Mouse (Mus musculus) layer of hippocampus, postnatal 14 days (tissue): ENCODE data around the gene Atf6b. TPM values are rescaled to one million over a fixed set of nuclear protein-coding genes. Genes with fewer than 3 reads are reported as not detected.
A peak's percentile ranks its signal among the peaks of the same experiment; 100 is the strongest.

Experiments
- DNase-seq, 2 experiments: peaks; one replicate each; pipeline ENCODE4 v3.0.0; 2021 to 2022; ENCODE audit warnings: low spot score in 2 of 2, mixed read lengths in 1 of 2
- long read RNA-seq, 2 experiments: library from polyadenylated mRNA; stranded (forward); transcript quantifications; one replicate each; pipeline ENCODE4 v2.0.0; 2021
- total RNA-seq, 2 experiments: library from RNA; stranded (reverse); gene quantifications; 2 replicates each; pipeline ENCODE4 v1.2.3; 2021

Atf6b gene
- 10 to 100 TPM; 80.0 to 81.9 TPM for total RNA-seq
- long read RNA-seq, experiment 1, transcript Atf6b-201 (18 exons, 2,566 nt) = major isoform, 107 of 160 reads
- long read RNA-seq, experiment 1, partial matches to known transcripts = 23 of 160 reads
- long read RNA-seq, experiment 1, other reads (novel, unspliced or antisense) = 30 of 160 reads
- long read RNA-seq, experiment 2, transcript Atf6b-201 (18 exons, 2,566 nt) = major isoform, 124 of 179 reads
- long read RNA-seq, experiment 2, partial matches to known transcripts = 26 of 179 reads
- long read RNA-seq, experiment 2, other reads (novel, unspliced or antisense) = 29 of 179 reads

DNA sequence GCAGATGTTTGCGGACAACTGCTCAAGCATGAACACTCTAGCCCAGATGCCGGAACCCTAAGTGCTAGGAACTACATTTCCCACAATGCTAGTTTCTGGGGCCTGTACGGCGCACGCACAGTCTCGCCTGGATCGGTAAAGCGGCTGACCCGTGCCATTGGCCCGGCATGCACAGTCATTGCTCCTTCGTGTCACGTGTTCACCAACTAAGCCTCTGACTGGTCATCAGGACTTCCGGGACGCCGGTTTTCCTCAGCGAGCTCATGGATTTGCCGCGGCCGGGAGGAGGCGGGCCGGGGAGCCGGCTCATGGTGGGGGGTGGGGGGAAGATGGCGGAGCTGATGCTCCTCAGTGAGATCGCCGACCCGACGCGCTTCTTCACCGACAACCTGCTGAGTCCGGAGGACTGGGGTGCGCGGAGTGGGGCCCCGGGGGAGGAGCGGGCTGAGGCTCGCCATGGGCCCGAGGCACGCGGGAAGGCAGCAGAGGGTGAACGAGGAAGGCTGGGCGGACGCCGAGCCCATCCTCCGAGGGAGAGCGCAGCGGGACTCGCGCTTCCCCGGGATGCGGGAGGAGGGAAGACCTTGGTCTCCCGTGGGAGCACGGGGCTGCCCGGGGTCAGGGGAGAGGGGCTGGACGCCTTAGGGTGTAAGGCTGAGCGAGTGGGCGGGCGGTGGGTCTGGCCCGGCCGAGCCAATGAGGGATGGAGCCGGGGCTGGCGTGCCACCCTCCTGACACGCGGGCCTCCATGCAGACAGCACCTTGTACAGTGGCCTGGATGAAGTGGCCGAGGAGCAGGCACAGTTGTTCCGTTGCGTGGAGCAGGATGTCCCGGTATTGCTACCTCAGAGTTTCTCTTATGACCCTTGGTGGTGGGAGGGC is at the start of gene Atf6b:
Gene Atf6b, plus strand, starts transcription at position 241 of the 882 bp plus-strand sequence.
- peak; percentile 92 to 98 for DNase-seq

DNA sequence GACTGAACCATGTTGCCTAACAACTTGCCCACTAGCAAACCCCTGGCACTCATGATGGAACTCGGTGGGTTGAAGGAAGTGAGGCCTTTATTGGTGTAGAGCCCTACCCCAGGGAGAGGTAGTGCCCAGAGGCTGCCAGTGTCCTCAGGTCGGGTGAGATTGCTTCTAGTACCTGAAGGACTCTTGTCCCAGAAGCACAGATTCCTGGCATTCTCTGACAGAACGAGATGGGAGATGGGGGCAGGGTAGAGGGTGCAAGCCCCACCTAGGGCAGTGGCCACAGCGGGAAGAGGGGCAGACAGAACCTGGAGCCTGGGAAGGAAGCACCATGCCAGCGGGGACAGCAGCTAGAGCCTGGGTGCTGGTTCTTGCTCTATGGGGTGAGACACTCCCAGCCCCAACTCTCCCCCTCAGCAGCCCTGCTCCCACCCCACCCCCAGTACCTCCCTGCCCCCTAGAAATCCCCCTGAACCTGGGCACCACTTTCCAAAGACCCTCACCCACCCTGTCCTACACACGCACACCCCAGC is 49.3 kb upstream of the Atf6b start, which contains the start of gene Ager:
Gene Ager, plus strand, starts transcription at position 297 of the 530 bp plus-strand sequence.
- DNase-seq = no peak

DNA sequence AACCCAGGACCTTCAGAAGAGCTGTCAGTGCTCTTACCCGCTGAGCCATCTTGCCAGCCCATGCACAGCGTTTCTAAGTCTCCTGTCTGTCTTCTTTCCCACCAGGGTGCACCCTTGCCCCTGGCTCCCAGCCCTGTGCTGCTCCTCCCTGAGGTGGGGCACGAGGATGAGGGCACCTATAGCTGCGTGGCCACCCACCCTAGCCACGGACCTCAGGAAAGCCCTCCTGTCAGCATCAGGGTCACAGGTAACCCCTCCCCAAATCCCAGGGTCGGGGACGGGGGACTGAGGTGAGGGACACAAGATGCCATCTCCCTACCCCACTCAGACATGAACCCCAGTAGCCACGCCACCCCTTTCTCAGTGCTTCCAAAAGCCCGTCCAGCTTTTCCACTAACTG is 47.1 kb upstream of the Atf6b start:
- DNase-seq = no peak

DNA sequence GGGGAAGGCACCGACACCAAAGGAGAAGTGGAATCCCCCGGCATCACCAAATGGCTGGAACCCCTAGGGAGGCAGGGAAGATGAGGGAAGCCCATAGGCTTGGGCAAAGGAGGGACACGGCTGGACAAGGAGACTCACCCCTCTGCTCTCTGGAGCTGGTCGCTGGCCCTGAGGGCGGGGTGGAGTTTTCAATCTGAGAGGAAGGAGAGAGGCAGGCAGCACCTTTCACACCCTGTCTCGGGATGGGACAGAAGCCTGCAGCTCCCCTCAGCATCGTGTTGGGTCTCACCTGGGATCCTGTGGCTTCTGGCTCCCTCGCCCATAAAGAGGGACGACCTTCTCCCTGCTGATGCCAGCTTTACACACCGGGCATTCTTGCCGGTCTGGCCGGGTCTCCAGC is 45.1 kb upstream of the Atf6b start:
- no peak for DNase-seq

DNA sequence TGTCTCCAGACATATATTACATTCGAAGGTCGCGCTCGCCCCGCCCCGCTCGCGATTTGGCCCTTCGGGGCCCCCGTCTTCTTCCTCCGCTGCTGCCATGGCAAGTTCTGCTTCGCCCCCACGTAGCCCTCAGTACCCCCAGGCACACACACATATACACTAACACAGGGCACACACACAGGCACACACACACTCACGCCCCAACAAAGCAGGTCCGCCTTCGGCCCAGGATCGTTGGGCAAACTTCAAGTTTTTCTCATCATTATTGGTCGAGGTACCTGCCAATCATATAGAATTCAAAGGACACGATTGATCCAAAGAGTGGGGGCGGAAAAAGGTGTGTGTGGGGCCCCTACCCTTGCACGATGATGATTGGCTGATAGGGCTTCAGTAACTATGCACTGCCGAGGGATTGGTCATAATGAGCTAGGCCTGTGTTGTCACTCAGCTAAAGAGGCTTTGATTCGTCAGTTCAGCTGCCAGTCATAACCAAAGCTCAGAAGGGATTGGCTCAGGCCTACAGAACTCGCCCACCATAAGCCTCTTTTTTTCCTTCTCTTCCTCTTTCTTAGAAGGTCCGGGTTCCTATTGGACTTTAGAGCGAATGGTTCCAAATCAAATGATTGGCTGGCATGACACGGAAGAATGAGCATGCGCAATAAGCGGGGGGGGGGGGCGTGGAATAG is 43.4 kb upstream of the Atf6b start, which contains the start of gene Rnf5:
Gene Rnf5, minus strand, starts transcription at position 316 of the 686 bp plus-strand sequence.
- DNase-seq = peak; percentile 97 to 100

DNA sequence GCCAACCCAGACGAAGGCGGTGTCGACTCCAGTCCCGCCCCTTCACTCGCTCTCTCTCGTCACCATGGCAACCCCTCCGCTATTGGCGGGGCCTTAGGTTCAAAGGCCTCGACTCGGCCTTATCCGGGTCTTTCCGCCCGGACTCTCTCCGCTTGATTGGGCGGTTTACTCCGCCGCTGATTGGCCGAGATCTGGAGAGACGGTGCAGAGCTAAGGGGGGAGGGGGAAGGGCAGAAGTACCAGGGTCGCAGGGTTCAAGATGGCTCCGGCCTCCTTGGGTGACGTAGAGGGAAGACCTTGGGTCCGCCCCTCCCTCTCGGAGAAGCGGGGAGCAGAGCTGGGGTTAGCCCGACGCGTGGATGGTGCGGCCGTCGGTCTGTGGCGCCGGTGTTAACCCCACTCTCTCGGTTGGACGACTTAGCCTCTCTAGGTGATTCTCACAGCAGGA is 42.9 kb upstream of the Atf6b start, which contains the start of gene Agpat1:
Gene Agpat1, plus strand, starts transcription at position 202 of the 448 bp plus-strand sequence.
- peak; percentile 96 to 99 for DNase-seq

DNA sequence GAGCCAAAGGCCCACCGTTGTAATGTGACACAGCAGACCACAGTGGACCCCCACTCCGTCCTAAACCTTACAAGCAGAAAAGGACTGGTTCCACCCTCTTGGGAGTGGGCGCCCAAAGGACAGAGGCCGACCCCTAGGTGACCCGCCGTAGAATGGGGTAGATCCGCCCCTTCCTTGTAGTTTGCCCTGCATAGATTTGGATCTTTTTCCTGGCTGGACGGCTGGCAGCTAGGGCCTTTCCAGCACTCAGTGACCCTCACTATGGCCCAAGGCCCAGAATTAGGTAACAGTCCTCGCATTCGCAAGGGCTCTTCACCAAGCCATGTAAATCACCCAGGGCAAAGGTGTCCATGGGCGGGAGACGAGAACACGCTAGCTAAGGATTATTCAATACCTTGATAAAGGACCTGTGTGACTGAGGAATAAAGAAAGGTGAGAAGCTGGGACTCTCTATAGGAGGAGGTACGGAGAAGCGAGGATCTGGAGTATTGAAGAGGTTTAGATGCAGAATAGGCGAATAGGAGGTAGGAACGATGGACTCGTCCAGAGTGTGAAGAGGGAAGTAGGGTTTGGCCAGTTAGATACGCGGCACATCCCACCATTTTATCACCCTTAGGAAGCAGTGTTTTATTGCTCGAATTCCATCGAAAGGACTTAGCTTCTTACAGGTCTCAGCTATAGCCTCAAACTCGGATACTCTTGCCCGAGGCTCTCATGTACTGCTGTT is 42.3 kb upstream of the Atf6b start:
- DNase-seq = no peak

DNA sequence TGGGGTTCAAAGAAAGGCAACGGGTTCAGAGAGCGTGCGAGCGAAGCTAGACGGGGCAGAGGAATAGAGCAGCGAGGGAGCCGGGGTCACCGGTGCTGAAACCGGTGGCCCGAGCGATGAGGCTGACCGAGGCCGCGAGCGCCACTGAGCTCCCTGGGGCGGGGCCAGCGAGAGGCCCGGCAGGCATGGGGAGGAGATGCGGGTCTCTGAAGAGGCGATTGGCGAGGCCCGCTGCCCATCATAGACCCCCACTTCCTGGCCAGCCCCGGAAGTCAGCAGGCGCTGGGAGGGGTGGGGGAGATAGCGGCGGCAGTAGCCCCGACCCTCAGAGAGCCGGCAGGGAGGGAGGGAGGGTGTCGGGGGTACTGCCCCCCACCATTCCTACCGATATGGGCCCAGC is 41.3 kb upstream of the Atf6b start:
- peak; percentile 97 to 98 for DNase-seq

DNA sequence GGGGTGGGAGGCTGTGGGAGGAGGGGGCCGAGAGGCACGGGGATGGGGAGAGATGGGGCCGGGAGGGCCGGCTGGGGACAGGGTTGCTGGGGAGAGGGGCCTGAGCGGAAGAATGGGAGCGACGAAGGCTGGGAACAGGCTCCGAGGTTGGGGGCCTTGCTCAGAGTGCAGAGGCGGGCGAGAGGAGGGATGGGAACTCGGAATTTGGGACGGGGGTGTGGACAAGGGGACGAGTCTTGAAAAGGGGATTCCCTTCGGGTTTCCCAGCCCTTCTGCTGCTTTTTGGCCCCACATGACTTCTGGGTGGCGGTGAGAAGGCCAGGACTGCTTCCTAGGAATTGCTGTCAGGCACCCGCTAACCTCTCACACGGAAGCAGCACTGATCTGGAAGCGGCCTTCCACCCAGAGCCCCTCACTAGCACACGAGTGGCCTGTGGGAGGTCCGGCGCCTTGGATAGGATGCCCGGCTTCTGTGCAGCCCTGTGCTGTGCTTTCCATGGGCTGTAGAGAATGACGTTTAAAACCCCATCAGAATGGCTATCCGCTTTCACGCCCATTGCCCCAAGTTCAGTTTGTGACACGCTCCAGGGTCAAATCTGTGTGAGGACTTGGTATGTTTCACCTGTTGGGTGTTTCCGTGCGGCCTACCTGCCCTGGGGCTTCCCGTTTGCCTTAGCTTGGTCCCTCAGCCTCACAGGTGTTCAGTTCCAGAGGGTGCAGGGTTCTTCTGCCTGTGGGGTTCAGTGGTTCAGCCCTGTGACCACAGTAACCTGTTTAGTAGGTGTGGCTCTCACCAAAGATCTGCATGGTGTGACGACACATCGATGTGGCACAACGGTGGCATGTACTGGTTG is 40.5 kb upstream of the Atf6b start:
- no peak for DNase-seq

DNA sequence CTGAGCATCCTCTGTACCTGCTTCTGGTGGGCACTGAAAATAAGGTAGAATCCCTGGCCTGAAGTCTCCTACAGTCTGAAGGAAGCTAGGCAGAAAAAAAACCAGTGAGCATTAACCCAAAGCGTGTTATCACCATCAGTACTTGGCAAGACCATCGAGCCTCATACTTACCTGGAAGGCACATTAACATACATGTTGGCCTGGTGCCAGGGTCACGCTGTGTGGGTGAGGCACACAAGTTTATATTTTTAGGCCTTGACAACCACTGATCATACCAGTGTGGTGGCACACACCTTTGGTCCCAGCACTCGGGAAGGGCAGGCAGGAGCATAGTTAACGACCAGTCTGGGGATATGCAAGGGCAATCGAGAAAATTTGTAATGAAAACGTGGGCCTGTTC is 38.9 kb upstream of the Atf6b start:
- no peak for DNase-seq

DNA sequence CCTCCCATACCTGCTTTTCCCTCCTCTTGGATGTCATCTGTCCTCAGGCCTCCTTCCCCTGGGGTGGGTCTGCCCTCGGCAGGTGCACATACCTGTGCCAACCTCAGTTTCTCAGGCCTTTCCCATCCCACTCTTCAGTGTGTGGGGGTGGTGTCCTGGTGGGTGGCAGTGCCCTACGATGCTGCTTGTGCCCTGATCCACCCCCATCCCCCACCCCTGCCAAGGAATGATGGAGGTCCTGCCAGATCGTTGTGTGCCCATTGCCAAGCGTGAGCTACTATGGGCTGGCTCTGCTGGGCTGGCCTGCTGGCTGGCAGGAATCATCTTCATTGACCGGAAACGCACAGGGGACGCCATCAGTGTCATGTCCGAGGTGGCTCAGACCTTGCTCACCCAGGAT is 35.9 kb upstream of the Atf6b start:
- no peak for DNase-seq

DNA sequence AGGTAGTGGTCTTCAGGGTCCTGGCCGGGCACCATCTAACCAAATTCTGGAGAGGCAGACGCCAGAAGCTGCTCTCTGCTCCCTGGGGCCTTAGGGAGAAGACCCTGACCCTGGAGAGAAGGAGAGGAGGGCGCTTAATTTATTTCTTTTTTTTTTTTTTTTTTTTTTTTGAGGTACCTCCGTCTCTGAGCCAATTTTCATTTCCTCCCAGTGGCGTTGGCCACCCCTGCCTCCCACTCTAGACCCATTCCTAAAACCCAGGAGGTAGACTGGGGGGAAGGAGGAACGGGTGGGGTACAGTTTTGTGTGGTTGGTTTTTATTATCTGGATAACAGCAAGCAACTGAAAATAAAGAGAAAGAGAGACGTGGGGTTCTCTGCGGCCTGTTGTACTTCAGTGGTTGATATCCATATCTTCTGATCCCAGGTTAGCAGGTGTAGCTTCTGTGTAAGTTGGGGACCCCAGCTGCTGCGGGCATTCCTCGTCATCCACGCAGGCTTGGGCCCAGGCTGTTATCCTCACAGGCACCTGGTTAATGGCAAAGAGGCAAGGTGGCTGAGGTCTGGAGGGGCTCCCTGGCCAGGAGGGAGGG is 33.8 kb upstream of the Atf6b start:
- DNase-seq = no peak

DNA sequence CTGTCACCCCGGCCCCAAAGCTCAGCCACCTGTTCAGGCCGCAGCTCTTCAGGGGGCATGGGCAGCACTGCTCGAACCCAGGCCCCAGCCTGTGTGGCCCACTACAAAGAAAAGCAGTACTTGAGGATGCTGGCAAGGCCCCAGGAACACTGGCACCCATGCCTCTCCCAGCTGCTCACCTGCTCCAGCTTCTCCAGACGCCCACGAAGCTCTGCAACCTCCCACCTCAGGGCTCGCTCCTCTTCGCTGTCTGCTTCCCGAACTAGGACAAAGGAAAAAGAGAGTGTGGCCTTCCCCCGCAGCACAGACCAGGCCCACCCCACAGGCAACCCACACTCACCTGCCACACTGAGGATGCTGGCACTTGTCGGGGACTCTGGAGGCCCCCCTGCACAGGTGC is 33.1 kb upstream of the Atf6b start:
- no peak for DNase-seq

DNA sequence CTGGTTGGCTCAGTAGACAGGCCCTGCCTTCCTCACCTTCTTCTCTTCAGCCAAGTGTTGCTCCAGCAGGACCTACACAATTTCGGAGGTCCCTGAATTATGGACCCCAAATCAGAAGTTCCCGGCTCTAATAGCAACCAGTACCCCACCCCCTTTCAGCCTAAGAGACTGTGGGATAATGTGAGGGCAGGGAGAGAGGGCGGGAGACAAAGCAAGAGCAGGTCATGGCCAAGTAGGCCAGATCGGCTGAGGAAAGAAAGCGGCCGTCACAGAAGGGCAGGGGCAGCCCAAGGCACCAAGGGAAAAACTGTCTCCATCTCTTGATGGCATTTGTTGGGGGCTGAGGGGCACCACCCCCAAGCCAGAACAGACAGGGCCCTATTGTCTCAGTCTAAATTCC is 31.1 kb upstream of the Atf6b start, which contains the start of gene Egfl8:
Gene Egfl8, minus strand, starts transcription at position 101 of the 400 bp plus-strand sequence.
- DNase-seq = no peak

DNA sequence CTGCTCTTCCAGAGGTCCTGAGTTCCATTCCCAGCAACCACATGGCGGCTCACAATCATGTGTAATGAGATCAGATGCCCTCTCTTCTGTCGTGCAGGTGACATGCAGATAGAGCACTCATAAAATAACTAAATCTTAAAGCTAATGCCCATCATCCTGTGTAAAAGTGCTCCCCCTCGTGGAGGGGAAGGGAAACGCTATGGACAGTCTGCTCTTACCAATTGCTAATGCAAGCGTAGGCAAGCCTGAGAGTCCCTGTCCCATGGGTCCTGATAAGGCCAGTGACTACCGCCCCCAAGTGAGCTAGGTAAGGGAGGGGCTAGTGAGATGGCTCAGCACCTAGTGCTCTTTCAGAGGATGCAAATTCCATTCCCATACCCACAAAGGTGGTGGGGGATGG is 27.9 kb upstream of the Atf6b start:
- no peak for DNase-seq

DNA sequence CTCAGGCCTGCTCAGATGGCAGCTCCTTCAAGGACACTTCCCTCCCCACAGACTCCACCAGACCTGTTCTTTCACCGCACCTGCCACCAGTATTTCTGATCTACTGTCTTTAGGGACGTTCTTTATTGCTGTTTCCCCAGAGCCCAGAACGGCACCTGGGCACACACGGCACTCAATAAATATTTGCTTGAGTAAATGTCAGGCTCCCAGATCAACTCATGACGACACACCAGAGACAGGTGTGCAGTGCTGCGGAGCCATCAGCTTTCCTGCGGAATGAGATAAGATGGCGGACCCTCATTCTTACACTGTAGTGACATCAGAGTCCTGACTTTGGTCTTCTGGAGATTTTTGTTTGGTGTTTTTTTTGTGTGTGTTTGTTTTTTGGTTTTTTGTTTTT is 25.9 kb upstream of the Atf6b start:
- DNase-seq = no peak

DNA sequence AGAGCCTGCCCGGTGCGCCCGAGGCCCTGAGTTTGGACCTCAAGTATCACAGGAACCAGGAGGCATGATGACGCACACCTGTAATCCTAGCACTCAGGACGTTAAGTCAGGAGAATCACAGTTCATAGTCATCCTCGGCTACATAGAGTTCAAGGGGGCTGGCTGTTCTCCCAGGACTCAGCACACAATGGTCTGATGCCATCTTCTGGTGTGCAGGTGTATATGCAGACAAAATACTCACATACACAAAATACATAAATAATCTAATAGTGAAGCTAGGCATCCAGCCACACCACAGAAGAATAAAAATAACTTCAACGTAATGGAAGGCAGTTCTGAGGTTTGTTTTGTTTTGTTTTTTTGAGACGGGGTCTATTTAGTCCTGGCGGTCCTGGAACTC is 23.8 kb upstream of the Atf6b start:
- no peak for DNase-seq

DNA sequence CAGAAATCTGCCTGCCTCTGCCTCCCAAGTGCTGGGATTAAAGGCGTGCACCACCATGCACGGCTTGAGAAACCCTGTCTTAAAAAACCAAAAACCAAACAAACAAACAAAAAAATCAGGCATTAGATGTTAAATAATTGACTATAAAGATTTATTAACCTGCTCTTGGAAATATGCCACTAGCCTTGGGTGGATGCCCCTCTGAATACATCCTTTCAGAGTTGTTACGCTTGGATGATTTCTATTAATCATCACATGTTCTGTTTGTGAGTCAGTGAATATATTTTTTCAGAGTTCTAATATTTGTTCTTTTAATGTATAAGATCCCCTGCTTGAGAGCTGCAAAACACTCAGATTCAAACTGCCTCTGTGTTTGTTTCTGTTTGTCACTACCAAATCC is 22.0 kb upstream of the Atf6b start:
- no peak for DNase-seq
